Mouse (Mus musculus) heart, embryonic 10.5 days (tissue): ENCODE measurements around the gene Tent4a. TPM values are rescaled to one million over a fixed set of nuclear protein-coding genes. Genes with fewer than 3 reads are reported as not detected.

ENCODE experiments used
- DNase-seq: peaks from one replicate; pipeline ENCODE4 v3.0.0-alpha.2; 2017; ENCODE audit warnings: low spot score
- H3K27ac ChIP-seq: fragments of 300-500 bp; sonication (generic); 2 replicates; pipeline ENCODE4 v1.5.1; 2016; ENCODE audit warnings: mild to moderate bottlenecking
- H3K27me3 ChIP-seq: fragments of 300-500 bp; sonication (generic); 2 replicates; pipeline ENCODE4 v1.6.1; 2016; ENCODE audit warnings: mild to moderate bottlenecking; ENCODE audit not compliant: poor library complexity, insufficient read depth, severe bottlenecking
- H3K36me3 ChIP-seq: fragments of 300-500 bp; sonication (generic); 2 replicates; pipeline ENCODE4 v1.6.1; 2016; ENCODE audit warnings: mild to moderate bottlenecking, moderate library complexity
- H3K4me1 ChIP-seq: fragments of 300-500 bp; sonication (generic); 2 replicates; pipeline ENCODE4 v1.6.1; 2016; ENCODE audit warnings: mild to moderate bottlenecking
- H3K4me3 ChIP-seq: fragments of 300-500 bp; sonication (generic); 2 replicates; pipeline ENCODE4 v1.5.1; 2016; ENCODE audit warnings: mild to moderate bottlenecking, moderate library complexity
- H3K9me3 ChIP-seq: fragments of 300-500 bp; sonication (generic); 2 replicates; pipeline ENCODE4 v1.6.1; 2016; ENCODE audit warnings: mild to moderate bottlenecking, moderate library complexity
- WGBS: fragments of 180-500 bp; shearing (Covaris S2); methylation state at CpG from one replicate; pipeline ENCODE4 v1.1.7; 2016; 5-methylcytosine and 5-hydroxymethylcytosine counted together
- polyA plus RNA-seq: library from polyadenylated mRNA; unstranded; fragments of >200 nt; fragmentation: Nextera tagmentation; extraction: Ambion mirVana; gene quantifications from 2 replicates; pipeline ENCODE4 v1.2.1, GENCODE M21; 2016

The Tent4a gene
- polyA plus RNA-seq, 1 experiment from 2014 or later = 4.6 TPM

DNA sequence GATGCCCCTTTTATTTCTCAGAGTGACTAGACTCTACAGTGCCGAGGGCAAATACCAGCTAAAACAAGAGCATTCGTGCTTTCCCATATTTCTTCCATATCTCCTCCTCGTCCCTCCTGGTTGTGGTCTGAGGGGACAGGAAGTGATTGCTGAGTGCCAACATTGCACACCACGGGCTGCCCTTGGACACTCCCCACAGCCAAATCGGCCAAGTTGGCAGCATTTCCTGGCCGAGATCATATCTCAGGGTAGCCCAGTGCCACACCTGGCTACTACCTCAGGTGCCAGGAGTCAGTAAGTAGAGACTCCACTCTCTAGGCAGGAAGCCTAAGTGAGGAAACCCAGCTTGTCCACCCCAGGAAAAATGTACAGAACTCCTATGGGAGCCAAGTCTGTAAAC is 6.8 kb upstream of the Tent4a start:
- H3K9me3 ChIP-seq = no peaks in the 10 kb centered on the region
- DNase-seq = no peak
- no peaks in the 10 kb centered on the region for H3K36me3 ChIP-seq
- H3K4me1 ChIP-seq = peaks cover 60% of the 10 kb centered on the region
- H3K27ac ChIP-seq = no peak overlapping the region
- no peak overlapping the region for H3K4me3 ChIP-seq
- 63% methylated on average over 6 of the region's 6 CpGs for WGBS
- no peaks in the 10 kb centered on the region for H3K27me3 ChIP-seq

DNA sequence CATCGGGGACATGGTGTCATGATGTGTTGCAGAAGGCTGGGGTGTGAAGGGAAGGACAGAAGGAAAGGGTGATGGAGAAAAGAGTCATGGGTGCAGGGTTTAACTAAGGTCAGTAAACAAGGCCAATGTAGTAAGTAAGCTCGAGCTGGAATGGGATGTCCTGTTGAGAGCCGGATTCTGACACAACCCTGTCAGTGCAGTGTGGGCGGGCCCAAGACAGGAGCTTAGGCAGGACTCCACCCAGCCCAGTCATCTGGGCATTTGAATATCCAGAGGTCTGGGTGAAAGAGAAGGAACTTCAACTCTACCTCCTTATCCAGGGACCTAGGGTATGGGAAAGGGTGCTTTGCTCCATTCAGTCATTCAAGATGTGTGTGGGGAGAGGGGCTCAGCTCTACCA is 3.9 kb upstream of the Tent4a start:
- no peak overlapping the region for H3K4me3 ChIP-seq
- no peak for DNase-seq
- H3K27ac ChIP-seq = peak overlapping the region; percentile 49; the same call in 1 of the 2 replicates
- no peaks in the 10 kb centered on the region for H3K9me3 ChIP-seq
- peaks cover 59% of the 10 kb centered on the region for H3K4me1 ChIP-seq
- no peaks in the 10 kb centered on the region for H3K27me3 ChIP-seq
- H3K36me3 ChIP-seq = no peaks in the 10 kb centered on the region
- WGBS = 16% methylated on average over 4 of the region's 4 CpGs

DNA sequence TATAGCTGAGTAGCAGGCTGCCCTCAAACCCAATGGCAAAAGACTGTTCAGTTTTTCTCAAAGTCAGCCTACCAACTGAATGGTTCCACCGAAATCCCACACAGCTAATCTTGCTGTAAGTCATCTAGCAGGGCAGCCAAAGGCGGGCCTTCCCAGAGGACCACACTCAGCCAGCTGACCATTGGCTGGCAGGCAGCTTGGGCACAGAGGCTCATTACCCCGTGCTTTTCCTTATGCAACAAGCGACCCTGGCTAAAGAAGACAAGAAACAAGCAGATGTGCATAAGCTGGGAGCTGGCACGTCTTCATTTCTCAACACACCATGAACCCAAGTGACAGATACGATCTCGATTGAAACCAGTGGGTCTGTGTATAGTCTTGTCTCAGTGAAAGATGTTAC is 2.9 kb upstream of the Tent4a start:
- H3K27ac ChIP-seq = no peak overlapping the region
- no peak overlapping the region for H3K4me3 ChIP-seq
- no peaks in the 10 kb centered on the region for H3K36me3 ChIP-seq
- DNase-seq = no peak
- H3K4me1 ChIP-seq = peaks cover 54% of the 10 kb centered on the region
- no peaks in the 10 kb centered on the region for H3K9me3 ChIP-seq
- H3K27me3 ChIP-seq = no peaks in the 10 kb centered on the region
- WGBS = 84% methylated on average over 7 of the region's 7 CpGs

DNA sequence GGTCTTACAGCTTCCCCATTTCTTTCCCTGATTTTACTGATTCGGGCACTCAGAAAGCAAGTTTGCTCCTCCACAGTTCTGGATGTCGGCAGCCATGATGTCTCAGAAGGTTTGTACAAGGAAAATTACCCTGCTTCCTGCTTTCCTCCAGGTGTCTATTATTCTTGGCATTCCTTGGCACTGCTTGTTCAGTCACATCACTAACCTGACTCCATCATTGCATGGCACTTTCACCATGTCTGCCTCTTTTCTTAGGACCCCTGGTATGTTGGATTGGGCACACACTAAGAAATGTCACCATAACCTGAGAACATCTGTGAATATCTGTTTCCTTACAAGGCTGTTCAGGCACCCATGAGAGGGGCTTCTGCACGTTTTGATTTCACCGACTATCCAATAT is 1.6 kb upstream of the Tent4a start:
- H3K27me3 ChIP-seq = no peaks in the 10 kb centered on the region
- H3K36me3 ChIP-seq = no peaks in the 10 kb centered on the region
- H3K9me3 ChIP-seq = no peaks in the 10 kb centered on the region
- WGBS = 82% methylated on average over 4 of the region's 4 CpGs
- DNase-seq = no peak
- H3K27ac ChIP-seq = no peak overlapping the region
- peaks cover 56% of the 10 kb centered on the region for H3K4me1 ChIP-seq
- H3K4me3 ChIP-seq = 0 out of 2 replicates have a peak overlapping the region, but pooled peaks have one; percentile 96

- peaks cover 59% of the 10 kb centered on the region for H3K4me1 ChIP-seq
- peak overlapping the region; percentile 99 for H3K27ac ChIP-seq
- peaks cover 8% of the 10 kb centered on the region for H3K36me3 ChIP-seq
- H3K4me3 ChIP-seq = peak overlapping the region; percentile 96
- H3K9me3 ChIP-seq = no peaks in the 10 kb centered on the region
- no peaks in the 10 kb centered on the region for H3K27me3 ChIP-seq
- DNase-seq = peak; percentile 98
- WGBS = under 1% methylated on average over 84 of the region's 86 CpGs
These were observed 486 bp upstream of the Tent4a start for GRCm38 (mm10) chr13:69534654-69535551.

GRCm38 (mm10) chr13:69533405-69534333 is 748 bp downstream of the Tent4a start, which contains the start of gene Nsun2:
TSS of gene Nsun2 (plus strand) at chr13:69533746.
- H3K4me3 ChIP-seq = peak within 1 kb of the TSS; percentile 96
- H3K4me1 ChIP-seq = peaks cover 51% of the 10 kb centered on the region
- H3K27me3 ChIP-seq = no peaks in the 10 kb centered on the region
- WGBS = 11% methylated on average over 133 of the region's 155 CpGs
- no peak for DNase-seq
- H3K27ac ChIP-seq = peak within 1 kb of the TSS; percentile 99
- H3K9me3 ChIP-seq = no peaks in the 10 kb centered on the region
- H3K36me3 ChIP-seq = peaks cover 16% of the 10 kb centered on the region

- 1% methylated on average over 9 of the region's 9 CpGs for WGBS
- Histone ChIP-seq H3K4me1 (peaks cover 51% of the 10 kb centered on the region), H3K4me3 (peak overlapping the region; percentile 96), H3K9me3 (no peaks in the 10 kb centered on the region), H3K36me3 (peaks cover 16% of the 10 kb centered on the region), H3K27me3 (no peaks in the 10 kb centered on the region), H3K27ac (peak overlapping the region; percentile 99)
- DNase-seq = no peak
These were observed 1.5 kb downstream of the Tent4a start for GRCm38 (mm10) chr13:69532893-69533404.

- H3K9me3 ChIP-seq = no peaks in the 10 kb centered on the region
- no peak for DNase-seq
- H3K36me3 ChIP-seq = peaks cover 16% of the 10 kb centered on the region
- H3K27me3 ChIP-seq = no peaks in the 10 kb centered on the region
- 25% methylated on average over 14 of the region's 14 CpGs for WGBS
- peaks cover 54% of the 10 kb centered on the region for H3K4me1 ChIP-seq
- no peak overlapping the region for H3K27ac ChIP-seq
- peak overlapping the region; percentile 96 for H3K4me3 ChIP-seq
These were observed 2.1 kb downstream of the Tent4a start for GRCm38 (mm10) chr13:69532101-69532892.

DNA sequence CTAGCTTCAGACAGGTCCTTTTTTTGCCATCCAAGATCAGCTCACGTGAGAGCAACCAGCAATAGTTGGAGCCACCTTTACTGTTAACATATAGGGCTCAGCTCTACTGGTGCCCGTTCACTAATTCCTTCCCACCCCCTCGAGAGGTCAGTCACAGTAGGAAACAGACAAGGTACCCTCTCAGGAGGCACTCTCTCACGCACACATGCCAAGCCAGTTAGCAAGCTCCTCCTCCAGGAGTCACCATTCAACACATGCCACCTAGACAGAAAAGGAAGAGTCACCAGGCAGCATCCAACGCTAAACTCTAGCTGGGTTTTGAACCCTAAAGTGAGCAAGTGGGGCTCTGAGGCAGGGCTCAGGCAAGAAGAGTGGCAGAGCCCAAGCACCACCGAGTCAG is 3.0 kb downstream of the Tent4a start:
- peak overlapping the region; percentile 96 for H3K4me3 ChIP-seq
- peaks cover 61% of the 10 kb centered on the region for H3K4me1 ChIP-seq
- H3K9me3 ChIP-seq = no peaks in the 10 kb centered on the region
- no peak overlapping the region for H3K27ac ChIP-seq
- DNase-seq = no peak
- WGBS = 56% methylated on average over 6 of the region's 6 CpGs
- H3K36me3 ChIP-seq = peaks cover 16% of the 10 kb centered on the region
- H3K27me3 ChIP-seq = no peaks in the 10 kb centered on the region

DNA sequence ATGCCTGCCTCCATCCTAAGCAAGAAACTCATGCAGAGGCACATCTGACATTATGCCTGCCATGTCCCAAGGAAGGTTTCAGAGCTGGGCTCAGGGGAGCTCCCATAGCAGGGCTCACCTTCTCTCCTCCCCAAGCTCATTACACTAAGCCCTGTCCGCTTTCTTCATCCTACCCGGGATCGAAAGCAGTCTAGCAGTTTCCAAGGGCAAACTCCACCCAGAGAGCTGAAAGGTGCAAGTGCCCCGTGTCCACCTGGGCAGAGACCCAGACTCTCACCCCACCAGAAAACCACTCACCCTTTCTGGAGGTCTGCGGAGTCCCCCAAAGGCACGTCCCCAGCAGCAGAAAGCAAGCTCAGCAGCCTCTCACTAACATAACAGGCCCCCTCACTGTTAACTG is 3.5 kb downstream of the Tent4a start:
- Histone ChIP-seq H3K4me1 (peaks cover 64% of the 10 kb centered on the region), H3K36me3 (peaks cover 16% of the 10 kb centered on the region), H3K4me3 (0 out of 2 replicates have a peak overlapping the region, but pooled peaks have one; percentile 96), H3K27me3 (no peaks in the 10 kb centered on the region), H3K9me3 (no peaks in the 10 kb centered on the region), H3K27ac (no peak overlapping the region)
- WGBS = 84% methylated on average over 6 of the region's 6 CpGs
- no peak for DNase-seq

DNA sequence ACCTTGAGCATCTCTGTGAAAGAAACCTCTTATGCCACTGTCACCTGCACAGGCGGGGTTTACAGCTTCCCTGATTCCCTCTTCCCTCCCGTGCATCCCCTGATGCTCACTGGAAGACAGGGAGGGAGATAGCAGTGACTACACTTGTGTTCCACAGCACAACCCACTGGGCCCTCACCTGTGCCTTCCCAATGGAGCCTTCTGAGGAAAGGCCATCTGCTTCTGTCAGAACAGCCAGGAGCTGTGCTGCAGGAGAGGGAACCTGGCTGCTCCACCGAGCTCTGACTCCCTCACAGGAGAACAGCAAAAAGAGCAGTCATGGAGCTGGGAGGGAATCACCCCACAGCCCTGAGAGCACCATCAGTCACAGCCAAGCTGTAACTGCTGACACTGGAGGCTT is 4.3 kb downstream of the Tent4a start:
- 78% methylated on average over 3 of the region's 3 CpGs for WGBS
- peaks cover 64% of the 10 kb centered on the region for H3K4me1 ChIP-seq
- no peak for DNase-seq

GRCm38 (mm10) chr13:69528531-69528930 is 5.9 kb downstream of the Tent4a start:
- H3K27me3 ChIP-seq = no peaks in the 10 kb centered on the region
- peaks cover 80% of the 10 kb centered on the region for H3K4me1 ChIP-seq
- DNase-seq = no peak
- H3K4me3 ChIP-seq = no peak overlapping the region
- peaks cover 16% of the 10 kb centered on the region for H3K36me3 ChIP-seq
- WGBS = 64% methylated on average over 7 of the region's 7 CpGs
- no peak overlapping the region for H3K27ac ChIP-seq
- no peaks in the 10 kb centered on the region for H3K9me3 ChIP-seq

More for the DNA sequence above, 4.3 kb downstream of the Tent4a start:
- Histone ChIP-seq H3K9me3 (no peaks in the 10 kb centered on the region), H3K4me3 (0 out of 2 replicates have a peak overlapping the region, but pooled peaks have one; percentile 96), H3K27me3 (no peaks in the 10 kb centered on the region), H3K36me3 (peaks cover 16% of the 10 kb centered on the region), H3K27ac (no peak overlapping the region)
